Mouse (Mus musculus): Measurements from ENCODE around the gene Agbl1.

GRCm38 (mm10) chr7:76911672-76912071 lies 682.0 kb downstream of the Agbl1 start:
- TF ChIP-seq CTCF (IDR thresholded peaks at IDR 0.05; ENCODE audit: low read depth, low read length) (no peak), POLR2A (IDR thresholded peaks at IDR 0.05; ENCODE audit: insufficient read depth, low read length) (no peak), EP300 (IDR thresholded peaks at IDR 0.05; ENCODE audit: insufficient read depth, low read depth, low read length) (no peak)
